Mouse (Mus musculus): ENCODE data around the gene Gal3st2. TPM values are rescaled to one million over a fixed set of nuclear protein-coding genes. Genes with fewer than 3 reads are reported as not detected.
"Not testable (repeated sequence)": the region's sequence is repeated elsewhere in the genome, so short reads cannot be mapped to it uniquely, and the experiment has no call there.

Gal3st2 gene
- total RNA-seq (2021) = under 1 TPM in 1 of 2 experiments, not detected in 1; 0.15 TPM
- long read RNA-seq, experiment 1 = 0 reads
- long read RNA-seq, experiment 2 = 0 reads

DNA sequence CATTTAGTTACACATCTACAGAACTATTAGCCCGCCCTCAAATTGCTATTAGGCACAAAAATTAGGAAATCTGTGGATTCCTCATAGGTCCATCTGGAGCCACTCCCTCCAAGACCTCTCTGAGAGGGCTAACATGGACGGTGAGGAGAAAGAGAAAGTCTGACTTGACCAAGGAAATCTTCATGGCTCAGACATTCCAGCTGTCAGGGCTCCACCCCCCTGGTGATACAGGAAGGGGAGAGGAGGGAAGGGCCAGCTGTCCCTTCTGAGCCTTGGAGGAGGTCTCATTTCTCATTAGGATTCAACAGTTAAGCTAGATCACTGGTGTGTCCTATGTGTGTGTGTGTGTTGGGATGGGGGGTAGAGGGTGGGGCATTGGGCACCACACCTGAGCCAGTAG lies at the start of gene Gal3st2:
Gene Gal3st2 (plus strand): TSS at position 259 of the 400 bp plus-strand sequence.
- intact Hi-C loops (cut with DNase I); DNase-seq (ENCODE audit: low spot score in 2 of 2): not testable (repeated sequence)

DNA sequence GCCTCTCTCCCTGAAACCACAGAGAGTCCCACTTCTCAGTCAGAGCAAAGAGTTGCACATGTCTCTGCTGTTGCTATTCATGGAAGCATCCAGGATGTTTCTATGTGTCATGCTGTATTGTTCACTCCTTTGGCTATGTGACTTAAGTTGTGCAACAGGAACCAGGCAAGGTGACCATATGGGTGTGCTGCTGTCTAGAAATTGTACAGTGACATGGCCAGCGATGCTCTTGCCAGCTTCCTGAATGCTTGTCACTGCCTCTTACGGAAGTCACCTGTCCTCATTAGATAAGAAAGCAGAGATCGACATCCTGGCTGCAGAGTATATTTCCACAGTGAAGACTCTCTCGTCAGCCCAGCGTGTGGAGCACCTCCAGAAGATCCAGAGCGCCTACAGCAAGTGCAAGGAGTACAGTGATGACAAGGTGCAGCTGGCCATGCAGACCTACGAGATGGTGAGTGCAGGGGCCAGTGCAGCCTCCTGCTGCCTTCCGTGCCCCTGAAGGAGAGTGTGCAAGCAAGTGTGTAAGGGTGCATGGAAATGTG lies 49.5 kb upstream of the Gal3st2 start:
- intact Hi-C loops (cut with DNase I) = no loop called here
- no peak for DNase-seq (ENCODE audit: low spot score in 2 of 2)

DNA sequence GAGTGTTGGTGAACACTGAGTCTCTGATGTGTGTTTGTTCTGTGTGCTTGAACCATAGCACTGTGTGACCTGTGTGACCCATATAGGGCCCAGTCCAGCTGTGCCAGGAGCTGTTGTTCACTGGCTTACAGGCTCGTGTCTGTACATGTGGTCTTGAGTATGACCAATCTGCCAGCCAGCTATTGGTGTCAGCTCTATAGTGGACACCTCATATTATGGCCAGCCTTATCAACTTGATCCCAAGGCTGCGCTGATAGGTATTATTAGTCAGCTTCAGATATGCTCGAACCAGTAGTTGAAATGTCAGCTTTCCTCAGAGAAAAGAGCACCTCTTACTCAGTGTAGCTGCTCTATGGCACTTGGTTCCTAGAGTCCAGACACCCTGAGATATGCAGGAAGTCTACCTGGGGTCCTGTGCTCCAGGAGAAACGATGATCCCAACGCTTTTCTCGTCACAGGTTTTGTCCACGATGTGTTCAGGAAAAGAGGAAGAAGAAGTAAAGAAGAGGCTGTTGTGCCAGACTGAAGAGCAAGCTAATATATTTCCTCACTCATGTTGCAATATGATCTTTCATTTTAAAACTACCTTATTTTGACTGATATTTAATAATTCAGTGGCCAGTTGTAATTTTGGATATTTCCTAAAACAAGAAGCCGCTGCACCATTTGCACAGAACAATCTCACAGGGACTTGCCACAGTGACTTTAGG lies 43.1 kb upstream of the Gal3st2 start:
- no peak for DNase-seq (ENCODE audit: low spot score in 2 of 2)
- intact Hi-C loops (cut with DNase I) = no loop called here

DNA sequence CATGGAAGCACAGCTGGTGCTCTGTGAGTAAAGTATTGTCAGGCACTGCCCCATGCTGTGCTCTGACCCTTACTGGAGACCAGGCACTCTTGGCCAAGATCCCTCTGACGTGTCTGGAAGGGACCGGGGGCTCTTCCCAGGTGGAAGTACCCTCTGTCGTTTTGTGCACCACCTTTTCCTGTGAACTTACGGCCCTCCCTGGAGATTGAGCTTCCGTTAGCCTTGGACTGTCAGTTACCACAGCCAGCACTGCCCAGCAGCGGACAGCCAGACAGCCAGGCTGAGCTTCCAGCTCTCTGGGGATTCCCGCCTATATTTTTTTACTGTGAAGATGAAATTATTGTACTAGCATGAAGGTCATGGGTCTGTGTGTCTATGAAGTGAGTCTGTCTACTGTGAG lies 42.4 kb upstream of the Gal3st2 start:
- no peak for DNase-seq (ENCODE audit: low spot score in 2 of 2)
- intact Hi-C loops (cut with DNase I) = no loop called here

DNA sequence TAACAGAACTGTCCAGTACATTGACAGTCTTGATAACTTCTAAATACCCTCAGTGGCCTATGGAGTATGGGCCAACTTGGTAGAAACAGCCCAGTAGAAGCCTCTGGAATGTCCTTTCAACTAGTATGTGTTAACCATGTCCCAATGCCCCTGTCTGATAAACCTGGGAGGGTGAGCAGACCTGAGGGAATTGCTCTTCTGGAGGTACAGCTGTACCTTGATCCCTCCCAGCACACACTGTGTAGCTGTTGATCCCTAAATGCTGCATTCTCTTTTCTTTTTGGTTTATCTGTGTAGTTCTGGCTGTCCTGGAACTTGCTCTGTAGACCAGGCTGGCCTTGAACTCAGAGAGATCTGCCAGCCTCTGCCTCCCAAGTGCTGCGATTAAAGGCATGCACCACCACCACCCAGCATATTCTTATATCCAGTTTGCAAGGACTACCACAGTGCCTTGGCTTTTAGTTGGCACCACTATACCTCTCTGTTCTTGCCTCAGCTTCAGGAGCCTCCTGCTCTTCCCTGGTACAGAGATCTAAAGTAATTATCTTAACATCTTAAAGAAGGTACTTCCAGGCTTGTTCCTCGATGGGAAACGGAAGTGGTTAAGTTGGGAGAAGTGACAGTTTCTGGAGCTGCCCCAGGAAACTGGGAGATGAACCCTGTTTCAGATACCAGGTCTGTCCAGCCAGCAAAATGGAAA lies 37.2 kb upstream of the Gal3st2 start:
- intact Hi-C loops (cut with DNase I) = no loop called here
- no peak for DNase-seq (ENCODE audit: low spot score in 2 of 2)

DNA sequence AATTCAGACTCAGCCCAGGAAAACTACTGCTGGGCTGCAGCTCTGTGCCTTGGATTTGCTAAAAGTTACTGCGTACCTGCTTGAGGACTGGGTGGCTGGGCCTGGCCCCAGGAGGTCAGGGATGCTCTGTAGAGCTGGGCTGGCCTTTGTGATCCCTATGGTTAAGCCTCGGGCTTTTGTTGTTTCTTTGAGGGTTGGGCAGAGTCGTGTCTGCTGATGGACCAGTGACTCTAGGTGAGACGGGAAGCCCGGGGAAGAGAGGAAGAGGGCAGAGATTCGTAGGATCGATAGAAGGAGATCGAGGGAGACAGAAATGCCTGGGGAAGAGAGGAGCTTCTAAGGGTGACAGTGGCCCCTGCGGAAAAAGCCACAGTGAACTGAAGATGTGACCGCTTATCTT lies 36.5 kb upstream of the Gal3st2 start, which contains the start of gene D2hgdh:
Gene D2hgdh (plus strand): TSS at position 301 of the 400 bp plus-strand sequence.
- no peak for DNase-seq (ENCODE audit: low spot score in 2 of 2)
- intact Hi-C loops (cut with DNase I) = no loop called here

DNA sequence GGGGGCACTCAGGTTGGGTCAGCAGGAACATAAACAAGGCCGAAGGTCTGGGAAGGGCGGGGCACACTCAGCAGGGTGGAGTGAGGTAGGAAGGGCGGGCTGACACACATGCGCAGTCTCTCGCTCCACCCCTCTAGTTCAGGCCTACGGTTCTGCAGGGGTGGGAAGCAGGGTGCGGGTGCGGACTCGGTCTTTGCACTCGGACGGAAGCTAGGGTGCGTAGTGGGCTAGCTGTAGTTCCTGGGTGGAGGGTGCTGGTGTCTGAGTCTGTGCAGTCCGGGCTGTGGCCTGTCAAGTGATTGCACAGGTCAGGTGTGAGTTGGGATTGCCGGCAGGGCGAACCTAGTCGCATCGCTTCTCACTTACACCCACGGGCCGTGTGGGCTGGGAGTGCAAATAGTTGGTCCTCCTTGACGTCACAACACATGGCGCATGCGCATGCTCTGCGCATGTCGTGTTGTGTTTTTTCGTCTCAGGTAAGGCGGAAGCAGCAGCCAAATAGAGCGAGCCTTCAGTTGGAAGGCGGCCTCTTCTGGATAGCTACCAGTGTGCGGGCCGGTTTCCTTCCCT lies 35.9 kb upstream of the Gal3st2 start:
- intact Hi-C loops (cut with DNase I) = no loop called here
- peak; percentile 96 to 97 for DNase-seq (ENCODE audit: low spot score in 2 of 2)

DNA sequence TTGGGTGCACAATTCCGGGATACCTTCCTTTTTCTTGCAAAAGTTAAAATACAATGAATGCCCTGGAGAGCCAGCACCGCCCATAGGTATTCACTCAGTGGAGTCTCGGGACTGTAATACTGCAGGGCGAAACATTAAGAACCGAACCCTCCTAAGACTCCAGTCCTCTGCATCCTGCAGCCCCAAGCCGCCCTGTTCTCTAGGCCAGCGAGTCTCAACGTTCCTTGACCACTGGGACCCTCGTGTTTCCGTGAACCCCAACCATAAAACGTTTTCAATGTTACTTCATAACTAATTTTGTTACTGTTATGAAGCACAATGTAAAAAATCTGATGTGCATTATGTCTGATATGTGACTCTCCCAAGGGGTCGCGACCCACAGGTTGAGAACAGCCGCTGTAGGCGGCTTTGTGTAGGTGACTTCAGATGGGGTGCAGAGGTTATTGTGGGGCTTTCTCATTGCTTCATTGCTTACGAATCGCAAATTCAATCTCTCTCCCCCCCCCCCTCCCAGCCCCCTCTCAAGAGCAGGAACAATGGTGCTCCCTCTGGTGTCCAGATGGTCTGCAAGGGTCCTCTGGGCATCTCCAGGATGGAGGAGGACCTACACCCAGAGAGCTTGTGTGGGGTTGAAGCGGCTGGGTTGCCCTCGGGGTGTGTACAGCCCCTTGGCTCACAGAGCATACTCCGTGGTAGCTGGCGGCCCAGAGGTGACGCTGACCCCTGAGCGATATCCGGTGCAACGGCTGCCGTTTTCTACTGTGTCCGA lies 35.2 kb upstream of the Gal3st2 start:
- DNase-seq (ENCODE audit: low spot score in 2 of 2) = no peak
- intact Hi-C loops (cut with DNase I) = no loop called here

DNA sequence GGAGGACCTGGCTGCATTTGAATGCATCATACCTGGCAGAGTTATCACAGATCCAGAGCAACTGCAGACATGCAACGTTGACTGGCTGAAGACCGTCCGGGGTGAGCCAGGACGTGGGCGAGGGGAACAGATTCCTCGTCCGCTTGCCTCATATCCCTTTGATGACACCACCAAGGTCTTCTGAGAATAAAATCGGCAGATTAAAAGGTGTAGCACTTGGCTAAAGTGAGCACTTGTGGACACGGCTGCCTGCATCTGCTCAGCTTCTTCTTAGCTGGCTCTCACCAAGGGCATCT lies 34.6 kb upstream of the Gal3st2 start:
- no peak for DNase-seq (ENCODE audit: low spot score in 2 of 2)

DNA sequence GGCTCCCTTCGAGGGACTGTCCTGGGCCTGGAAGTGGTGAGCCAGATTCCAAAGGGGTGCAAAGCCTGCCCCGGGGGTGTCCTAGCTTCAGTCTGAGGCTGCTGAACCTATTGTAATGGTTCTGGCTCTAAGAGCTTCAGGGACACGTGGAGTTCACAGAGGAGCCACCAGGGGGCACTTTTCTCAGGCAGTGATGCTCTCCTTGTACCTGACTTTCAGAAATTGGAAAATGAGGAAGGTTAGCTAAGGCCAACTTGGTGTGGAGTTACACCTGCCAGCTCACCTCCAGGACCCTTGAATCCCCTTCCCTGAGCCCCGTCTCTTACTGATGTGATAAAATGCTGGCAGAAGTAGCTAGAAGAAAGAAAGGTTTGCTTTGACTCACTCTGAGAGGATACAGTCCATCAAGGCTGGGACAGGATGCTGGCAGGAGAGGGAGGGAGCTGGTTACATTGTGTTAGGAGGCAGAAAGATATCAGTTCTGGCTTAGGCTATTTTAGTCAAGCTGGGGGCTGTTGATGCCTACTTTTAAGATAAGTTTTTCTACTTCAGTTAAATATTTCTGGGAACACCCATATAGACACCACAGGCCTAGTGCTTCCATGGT lies 28.2 kb upstream of the Gal3st2 start:
- DNase-seq (ENCODE audit: low spot score in 2 of 2) = not testable (repeated sequence)
- intact Hi-C loops (cut with DNase I) = loop anchor here (10.0 kb wide), 1 partner anchor 242 kb away; no protein-coding TSS in a partner anchor

More for the DNA sequence above, 34.6 kb upstream of the Gal3st2 start:
- intact Hi-C loops (cut with DNase I) = no loop called here

DNA sequence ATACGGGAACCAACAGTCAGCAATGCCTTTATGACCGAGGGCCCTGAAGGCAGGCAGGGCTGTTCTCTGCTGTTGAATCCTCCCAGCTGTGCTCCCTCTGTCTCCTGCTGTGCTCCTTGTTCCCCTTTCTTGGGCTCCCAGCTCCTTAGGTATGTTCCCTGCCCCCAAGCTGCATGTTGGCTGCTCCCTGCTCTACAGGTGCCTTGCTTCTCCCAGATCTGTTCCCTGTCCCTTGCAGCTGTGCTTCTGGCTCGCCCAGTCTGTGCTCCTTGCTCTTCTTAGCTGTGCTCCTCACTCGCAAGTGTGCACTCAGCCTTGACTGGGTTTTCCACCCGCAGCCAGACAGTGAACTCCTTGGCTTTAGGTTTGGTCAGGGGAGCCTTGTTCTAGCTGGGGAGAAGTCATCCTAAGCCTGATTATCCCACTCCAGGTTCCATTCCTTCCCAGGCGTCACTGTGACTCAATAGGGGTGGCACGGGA lies 26.4 kb upstream of the Gal3st2 start:
- no peak for DNase-seq (ENCODE audit: low spot score in 2 of 2)
- intact Hi-C loops (cut with DNase I) = loop anchor here (10.0 kb wide), 1 partner anchor 240 kb away; no protein-coding TSS in a partner anchor

DNA sequence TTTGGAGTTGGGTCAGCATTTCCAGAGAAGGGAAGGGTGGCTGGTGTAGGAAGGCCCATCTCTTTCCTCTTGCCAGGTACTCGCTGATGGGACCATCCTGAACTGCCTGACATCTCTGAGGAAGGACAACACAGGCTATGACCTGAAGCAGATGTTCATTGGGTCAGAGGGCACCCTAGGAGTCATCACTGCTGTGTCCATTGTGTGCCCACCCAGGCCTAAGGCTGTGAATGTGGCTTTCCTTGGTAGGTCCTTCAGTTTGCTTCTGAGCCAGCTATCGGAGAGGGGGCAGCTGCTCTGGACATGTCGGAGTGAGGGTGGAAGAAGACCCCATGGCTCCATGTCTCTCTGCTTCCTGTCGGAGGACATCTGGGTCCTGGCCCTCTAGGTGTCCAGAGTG lies 25.9 kb upstream of the Gal3st2 start:
- intact Hi-C loops (cut with DNase I) = loop anchor here (10.0 kb wide), 1 partner anchor 240 kb away; no protein-coding TSS in a partner anchor
- no peak for DNase-seq (ENCODE audit: low spot score in 2 of 2)

DNA sequence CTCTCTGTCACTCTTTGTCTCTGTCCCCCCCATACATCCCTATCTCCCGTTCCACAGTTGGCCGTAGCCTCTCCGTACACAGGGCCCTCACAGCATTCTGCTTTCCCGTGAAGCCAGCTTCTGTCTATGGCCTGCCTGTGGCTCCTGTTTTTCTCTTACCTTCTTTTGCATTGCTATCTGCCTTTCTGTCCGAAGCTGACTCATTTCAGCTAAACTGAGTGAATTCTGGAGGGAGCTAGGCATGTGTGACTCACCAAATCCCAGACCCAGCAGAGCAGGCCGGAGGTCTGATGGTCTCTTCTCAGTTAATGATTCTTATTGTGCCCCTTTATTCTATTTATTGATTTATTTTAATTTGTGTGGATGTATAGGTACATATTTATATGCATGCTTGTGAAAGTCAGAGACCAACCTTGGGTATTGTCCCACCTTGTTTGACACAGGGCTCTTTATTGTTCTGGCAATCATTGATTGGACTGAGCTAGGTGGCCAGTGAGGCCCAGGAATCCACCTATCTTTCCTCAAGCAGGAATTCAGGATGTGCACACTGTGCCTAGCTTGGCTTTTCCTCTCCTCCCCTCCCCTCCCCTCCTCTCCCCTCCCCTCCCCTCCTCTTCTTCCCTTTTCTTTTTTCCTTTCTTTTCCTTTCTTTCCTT lies 25.1 kb upstream of the Gal3st2 start:
- no peak for DNase-seq (ENCODE audit: low spot score in 2 of 2)

DNA sequence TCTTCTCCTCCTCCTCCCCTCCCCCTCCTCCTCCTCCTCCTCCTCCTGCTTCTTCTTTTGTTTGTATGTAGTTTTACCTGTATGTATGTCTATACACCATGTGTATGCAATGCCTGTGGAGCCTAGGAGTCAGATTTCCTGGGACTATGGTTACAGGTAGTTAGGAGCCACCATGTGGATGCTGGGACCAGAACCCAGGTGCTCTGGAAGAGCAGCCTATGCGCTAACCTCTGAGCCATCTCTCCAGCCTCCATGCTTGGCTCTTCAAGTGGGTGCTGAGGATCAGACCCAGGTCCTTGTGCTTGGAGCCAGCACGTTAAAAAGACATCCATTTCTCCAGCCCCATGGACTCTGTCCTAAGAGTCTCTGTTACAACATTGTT lies 24.6 kb upstream of the Gal3st2 start:
- intact Hi-C loops (cut with DNase I) = loop anchor here (10.0 kb wide), 1 partner anchor 238 kb away; no protein-coding TSS in a partner anchor
- DNase-seq (ENCODE audit: low spot score in 2 of 2) = no peak

More for the DNA sequence above, 25.1 kb upstream of the Gal3st2 start:
- intact Hi-C loops (cut with DNase I) = loop anchor here (10.0 kb wide), 1 partner anchor 239 kb away; no protein-coding TSS in a partner anchor

DNA sequence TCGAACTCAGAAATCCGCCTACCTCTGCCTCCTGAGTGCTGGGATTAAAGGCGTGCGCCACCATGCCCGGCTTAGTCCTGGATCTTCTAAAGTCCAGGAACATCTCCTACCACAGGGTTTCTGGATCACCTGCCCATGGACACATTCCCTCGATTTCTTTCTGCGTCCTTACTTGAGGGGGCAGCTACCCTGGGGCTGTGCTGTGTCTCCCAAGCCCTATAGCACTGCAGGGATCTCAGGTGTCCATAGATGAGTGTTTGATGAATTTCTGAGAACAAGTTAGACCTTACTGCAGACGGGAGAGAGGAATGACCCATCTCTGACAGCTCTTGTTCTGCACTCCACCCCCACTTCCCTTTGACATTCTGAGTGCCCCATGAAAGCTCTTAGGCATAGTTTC lies 23.8 kb upstream of the Gal3st2 start:
- DNase-seq (ENCODE audit: low spot score in 2 of 2) = no peak
- intact Hi-C loops (cut with DNase I) = loop anchor here (10.0 kb wide), 1 partner anchor 237 kb away; no protein-coding TSS in a partner anchor

DNA sequence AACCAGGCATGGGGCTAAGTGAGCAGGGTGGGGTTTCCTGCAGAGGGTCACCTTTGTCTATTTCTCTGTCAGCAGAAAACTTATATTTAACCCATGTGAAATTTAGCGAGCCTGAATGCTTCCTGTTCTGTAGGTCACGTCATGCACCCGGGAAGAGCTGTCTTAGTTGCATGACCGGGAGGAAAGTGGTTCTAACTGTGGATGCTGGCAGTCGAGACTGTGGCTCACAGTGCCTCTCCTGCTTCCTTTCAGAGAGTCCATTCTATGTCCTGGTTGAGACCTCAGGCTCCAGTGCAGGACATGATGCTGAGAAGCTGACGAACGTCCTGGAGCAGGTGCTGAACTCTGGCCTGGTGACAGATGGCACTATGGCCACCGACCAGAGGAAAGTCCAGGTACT lies 22.5 kb upstream of the Gal3st2 start:
- DNase-seq (ENCODE audit: low spot score in 2 of 2) = not testable (repeated sequence)
- intact Hi-C loops (cut with DNase I) = loop anchor here (10.0 kb wide), 1 partner anchor 236 kb away; no protein-coding TSS in a partner anchor

DNA sequence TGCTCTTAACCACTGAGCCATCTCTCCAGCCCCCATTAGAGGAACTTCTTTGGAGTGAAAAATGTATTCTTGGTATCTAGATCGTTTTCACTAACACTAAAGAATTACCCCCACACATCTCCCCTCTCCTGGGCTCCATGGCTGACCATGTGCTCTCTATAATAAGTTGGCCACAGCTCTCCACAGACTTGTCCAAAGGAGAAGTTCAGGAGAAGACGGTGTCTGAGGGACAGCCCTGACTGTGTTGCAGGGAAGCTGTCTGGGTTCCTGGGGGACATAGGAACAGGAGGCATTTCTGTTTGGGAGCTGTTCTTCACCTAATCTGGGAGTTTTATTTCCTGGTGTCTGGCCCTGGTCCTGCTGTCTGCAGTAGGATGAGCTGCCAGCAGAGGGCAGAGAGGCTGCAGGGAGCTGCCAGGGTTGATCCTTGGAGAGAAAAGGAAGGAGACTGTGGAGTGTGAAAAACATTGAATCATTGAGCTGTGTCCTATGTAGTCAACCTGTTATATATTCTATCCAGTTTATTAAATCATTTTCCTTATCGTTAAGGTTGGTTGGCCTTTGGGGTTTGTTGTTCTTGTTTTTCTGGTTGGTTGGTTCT lies 15.2 kb upstream of the Gal3st2 start:
- DNase-seq (ENCODE audit: low spot score in 2 of 2); intact Hi-C loops (cut with DNase I): not testable (repeated sequence)

DNA sequence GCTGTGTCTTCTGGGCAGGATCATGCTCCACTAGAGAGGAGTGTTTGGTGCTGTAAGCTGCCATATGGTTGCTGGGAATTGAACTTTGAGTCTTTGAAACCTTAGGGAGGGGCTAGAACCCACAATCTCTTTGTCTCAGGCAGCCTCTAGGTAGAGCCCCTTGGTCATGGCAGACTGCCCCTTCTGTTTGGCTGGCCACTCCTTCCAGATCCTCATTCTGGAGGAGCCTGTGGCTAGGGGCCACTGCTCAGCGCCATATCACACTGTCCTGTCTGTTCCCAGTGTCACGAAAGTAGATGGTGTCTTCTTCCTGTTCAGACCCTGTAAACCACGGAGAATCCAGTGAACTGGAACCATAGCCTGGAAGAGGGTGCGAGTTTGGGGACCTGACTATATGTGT lies 5.3 kb upstream of the Gal3st2 start:
- intact Hi-C loops (cut with DNase I); DNase-seq (ENCODE audit: low spot score in 2 of 2): not testable (repeated sequence)

All from left cerebral cortex, postnatal 14 days (tissue).